Mouse (Mus musculus) heart, adult 11 months (tissue): Measurements from ENCODE around the gene Slc9b2.

Experiments used
- DNase-seq: peaks from one replicate; pipeline ENCODE4 v3.0.0; 2022

The Slc9b2 gene

GRCm38 (mm10) chr3:135313727-135314126, 6.2 kb downstream of the Slc9b2 start:
- peak; percentile 30 for DNase-seq

- peak; percentile 76 for DNase-seq
Measured at GRCm38 (mm10) chr3:135314811-135315210, 7.3 kb downstream of the Slc9b2 start.

- DNase-seq = peak; percentile 45
Measured at GRCm38 (mm10) chr3:135315720-135316425, 8.4 kb downstream of the Slc9b2 start.

GRCm38 (mm10) chr3:135318331-135318730, 10.8 kb downstream of the Slc9b2 start:
- peak; percentile 36 for DNase-seq

- DNase-seq = peak; percentile 13
Measured at GRCm38 (mm10) chr3:135324354-135324753, 16.9 kb downstream of the Slc9b2 start.

- no peak for DNase-seq
Measured at GRCm38 (mm10) chr3:135327176-135327575, 19.7 kb downstream of the Slc9b2 start.

- no peak for DNase-seq
Measured at GRCm38 (mm10) chr3:135327601-135328000, 20.1 kb downstream of the Slc9b2 start.

GRCm38 (mm10) chr3:135328560-135328959, 21.1 kb downstream of the Slc9b2 start:
- peak; percentile 83 for DNase-seq

GRCm38 (mm10) chr3:135332691-135333090, 25.2 kb downstream of the Slc9b2 start:
- DNase-seq = peak; percentile 28

GRCm38 (mm10) chr3:135333763-135334162, 26.3 kb downstream of the Slc9b2 start:
- no peak for DNase-seq

- peak; percentile 87 for DNase-seq
Measured at GRCm38 (mm10) chr3:135347739-135348264, 40.3 kb downstream of the Slc9b2 start, which contains the start of gene Slc9b1. Slc9b1 (plus strand) TSS chr3:135348029.

GRCm38 (mm10) chr3:135349022-135349421, 41.5 kb downstream of the Slc9b2 start:
- DNase-seq = no peak

- peak; percentile 54 for DNase-seq
Measured at GRCm38 (mm10) chr3:135351857-135352256, 44.4 kb downstream of the Slc9b2 start.

GRCm38 (mm10) chr3:135357394-135357793, 49.9 kb downstream of the Slc9b2 start:
- no peak for DNase-seq

GRCm38 (mm10) chr3:135375836-135376235, 68.3 kb downstream of the Slc9b2 start:
- DNase-seq = no peak

GRCm38 (mm10) chr3:135377445-135377844, 69.9 kb downstream of the Slc9b2 start:
- DNase-seq = no peak

GRCm38 (mm10) chr3:135379868-135380267, 72.4 kb downstream of the Slc9b2 start:
- no peak for DNase-seq

- peak; percentile 75 for DNase-seq
Measured at GRCm38 (mm10) chr3:135393186-135393585, 85.7 kb downstream of the Slc9b2 start.
